Mouse (Mus musculus) megakaryocyte, embryonic 14.5 days (primary cell): ENCODE results near the gene Maml2.

ENCODE experiments used
- FLI1 ChIP-seq: IDR thresholded peaks from 2 replicates; pipeline ENCODE4 v1.6.1; 2012; ENCODE audit warnings: low read length, inconsistent platforms, mixed read lengths
- GATA1 ChIP-seq: IDR thresholded peaks from 3 replicates; pipeline ENCODE4 v1.6.1; 2012; ENCODE audit warnings: mixed read lengths, low read length, inconsistent platforms, borderline replicate concordance

DNA sequence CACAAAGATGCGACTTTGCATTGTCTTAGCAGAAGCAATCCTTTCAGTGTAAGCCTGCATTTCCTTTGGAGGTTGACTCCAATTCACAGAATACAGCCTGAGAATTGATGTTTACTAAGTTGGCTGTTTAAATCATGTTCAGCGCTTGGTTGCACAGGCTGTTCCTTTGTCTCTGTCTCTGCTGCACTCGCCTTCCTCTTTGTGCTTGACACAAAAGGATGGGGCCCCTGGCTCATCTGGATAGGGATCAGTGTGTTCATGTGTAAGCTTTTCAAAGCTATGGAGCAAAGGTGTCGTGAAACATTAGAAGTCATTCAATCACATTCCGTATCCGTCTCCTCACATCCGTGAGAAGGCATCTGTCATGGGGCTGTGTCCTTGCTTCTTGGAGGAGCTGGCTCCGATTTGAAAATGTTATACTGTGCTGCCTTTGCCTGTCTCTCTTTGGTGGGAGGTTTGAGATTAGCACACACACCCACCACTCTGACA lies 354.7 kb downstream of the Maml2 start:
- TF ChIP-seq GATA1 (no peak), FLI1 (no peak)
